Mouse (Mus musculus) heart, postnatal 10 days (tissue): ENCODE measurements around the gene Atf7ip. TPM values are rescaled to one million over a fixed set of nuclear protein-coding genes. Genes with fewer than 3 reads are reported as not detected.

Experiments used
- DNase-seq, 2 experiments: peaks; one replicate each; pipeline ENCODE4 v3.0.0; 2021
- intact Hi-C: fragments of 180-260 bp; cut with DNase I; formaldehyde crosslinking; loops from one replicate; pipeline ENCODE4 v1.15.1; 2025
- total RNA-seq, 2 experiments: library from RNA; stranded (reverse); gene quantifications; 2 replicates each; pipeline ENCODE4 v1.2.3; 2021

The Atf7ip gene
- total RNA-seq, 2 experiments from 2014 or later, result 93.8 to 103 TPM

DNA sequence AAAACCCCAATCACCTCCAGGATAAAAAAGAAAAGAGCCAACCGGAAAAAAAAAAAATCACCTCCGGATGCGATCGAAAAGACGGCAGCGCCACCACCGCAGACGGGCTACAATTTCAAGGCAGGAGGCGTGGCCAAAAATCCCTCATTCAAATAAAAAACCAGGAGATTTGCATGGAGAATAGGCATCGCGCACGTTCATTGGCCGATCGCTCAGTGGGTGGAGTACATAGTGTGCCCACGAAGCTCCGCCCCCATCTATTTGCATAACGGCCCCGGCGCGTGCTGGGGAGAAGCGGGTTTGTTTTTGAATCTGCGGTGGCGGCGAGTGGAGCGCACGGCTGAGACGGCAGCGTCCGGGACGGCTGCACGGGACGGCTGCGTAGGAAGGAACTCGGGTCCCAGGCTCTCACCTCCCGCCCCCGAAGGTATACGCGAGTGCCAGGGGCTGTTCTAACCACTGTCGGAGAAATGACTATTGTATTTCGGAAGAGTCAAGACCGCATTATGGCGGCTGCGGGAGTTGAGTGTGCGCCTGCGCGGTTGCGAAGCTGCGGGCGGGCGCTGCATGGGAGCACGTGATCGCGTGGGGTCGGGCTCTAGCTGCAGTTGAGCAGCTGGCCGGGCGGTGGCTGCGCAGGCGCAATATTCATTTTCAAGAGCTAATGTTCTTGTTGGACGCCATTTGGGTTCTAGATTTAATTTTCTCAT lies 12.7 kb downstream of the Atf7ip start:
- intact Hi-C loops, result loop anchor here (1.0 to 2.0 kb wide), 2 partner anchors 34 to 52 kb away; no protein-coding TSS in a partner anchor

GRCm38 (mm10) chr6:136519254-136519653 lies 13.3 kb downstream of the Atf7ip start:
- no peak for DNase-seq
- intact Hi-C loops, result loop anchor here (2.0 kb wide), 1 partner anchor 34 kb away; no protein-coding TSS in a partner anchor

More for the DNA sequence above, 12.7 kb downstream of the Atf7ip start:
- peak; percentile 97 for DNase-seq

GRCm38 (mm10) chr6:136520361-136520760 lies 14.4 kb downstream of the Atf7ip start:
- intact Hi-C loops, result no loop called here
- no peak for DNase-seq

GRCm38 (mm10) chr6:136521681-136522080 lies 15.7 kb downstream of the Atf7ip start:
- intact Hi-C loops, result no loop called here

DNA sequence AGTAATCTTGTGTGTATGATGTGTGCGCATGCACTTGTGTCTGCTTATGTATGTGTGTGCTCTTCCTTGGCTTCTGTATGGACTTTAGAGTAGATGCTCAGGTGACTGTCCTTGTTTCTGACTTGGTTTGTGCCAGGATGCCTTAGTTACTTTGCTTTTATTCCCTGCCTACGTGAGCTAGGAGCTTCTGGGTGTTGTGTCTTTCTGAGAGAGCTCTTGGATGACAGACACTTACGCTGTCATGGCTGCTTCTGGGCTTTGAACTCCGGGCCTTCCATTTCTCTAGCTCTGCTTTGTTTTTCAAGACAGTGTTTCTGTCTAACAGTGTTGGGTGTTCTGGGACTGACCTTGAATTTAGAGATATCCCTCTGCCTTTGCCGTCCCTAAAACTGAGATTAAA lies 16.7 kb downstream of the Atf7ip start:
- DNase-seq, result no peak

More at GRCm38 (mm10) chr6:136521681-136522080, 15.7 kb downstream of the Atf7ip start:
- DNase-seq, result no peak

GRCm38 (mm10) chr6:136524751-136525150 lies 18.8 kb downstream of the Atf7ip start:
- DNase-seq, result no peak
- intact Hi-C loops, result no loop called here

More for the DNA sequence above, 16.7 kb downstream of the Atf7ip start:
- intact Hi-C loops, result no loop called here

- no peak for DNase-seq
- intact Hi-C loops, result no loop called here
These were observed 19.6 kb downstream of the Atf7ip start for GRCm38 (mm10) chr6:136525567-136525966.

DNA sequence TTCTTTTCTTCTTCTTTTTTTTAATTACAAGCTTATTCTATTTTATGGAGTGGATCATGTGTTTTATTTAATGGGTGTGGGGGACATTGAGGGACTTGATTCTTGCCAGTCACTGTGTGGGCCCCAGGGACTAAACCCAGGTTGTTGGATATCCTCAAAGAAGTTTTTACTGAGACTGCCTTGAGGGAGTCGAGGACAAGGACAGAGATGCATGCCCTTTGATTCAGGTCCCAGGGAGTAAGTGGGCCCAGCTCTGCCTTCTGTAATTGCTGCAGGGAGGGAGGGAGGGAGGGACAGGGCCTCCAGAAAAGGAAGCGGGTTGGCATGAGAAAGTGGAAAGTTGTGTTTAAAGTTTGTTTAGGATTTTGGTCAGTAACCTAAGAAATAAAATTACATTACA lies 23.2 kb downstream of the Atf7ip start:
- intact Hi-C loops, result no loop called here
- no peak for DNase-seq

GRCm38 (mm10) chr6:136531792-136532230 lies 25.8 kb downstream of the Atf7ip start:
- peak; percentile 55 to 65 for DNase-seq
- intact Hi-C loops, result loop anchor here (1.0 kb wide), 2 partner anchors 11 to 64 kb away; no protein-coding TSS in a partner anchor

DNA sequence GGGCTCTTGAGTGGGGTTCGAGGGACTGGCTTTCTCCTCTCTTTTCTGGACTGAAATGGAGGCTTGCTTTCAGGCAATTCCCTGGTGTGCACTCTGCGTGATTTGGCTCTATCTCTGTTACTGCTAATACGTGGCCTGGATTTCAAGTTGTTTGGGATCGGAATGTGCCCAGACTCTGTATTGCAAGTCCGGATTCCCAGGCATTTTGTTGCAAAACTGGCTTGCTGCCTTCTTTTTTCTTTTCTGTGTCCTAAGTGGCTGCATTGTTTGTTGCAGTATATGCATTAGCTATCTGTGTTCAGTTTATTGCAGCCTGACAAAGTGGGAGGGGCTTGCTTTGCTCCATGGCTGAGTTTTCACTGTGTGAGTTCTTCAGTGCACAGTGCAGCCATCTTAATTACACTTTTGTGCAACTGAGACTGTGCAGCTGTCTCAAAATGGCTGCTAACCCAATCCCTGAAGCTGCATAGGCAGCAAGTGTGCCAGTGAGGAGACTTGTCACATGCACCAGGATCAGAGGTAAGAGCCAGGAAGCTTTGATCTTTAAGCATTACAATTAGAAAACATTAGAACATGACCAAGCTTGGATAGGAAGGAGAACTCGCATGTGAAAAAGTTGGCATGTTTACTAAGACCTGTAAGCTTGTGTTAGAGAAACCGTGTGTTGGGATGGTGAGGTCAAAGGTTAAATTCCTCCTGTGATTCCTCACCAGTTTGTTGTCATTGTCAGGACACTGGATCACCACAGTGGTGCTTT lies 26.7 kb downstream of the Atf7ip start:
- intact Hi-C loops, result loop anchor here (1.0 kb wide), 2 partner anchors 11 to 64 kb away; no protein-coding TSS in a partner anchor

DNA sequence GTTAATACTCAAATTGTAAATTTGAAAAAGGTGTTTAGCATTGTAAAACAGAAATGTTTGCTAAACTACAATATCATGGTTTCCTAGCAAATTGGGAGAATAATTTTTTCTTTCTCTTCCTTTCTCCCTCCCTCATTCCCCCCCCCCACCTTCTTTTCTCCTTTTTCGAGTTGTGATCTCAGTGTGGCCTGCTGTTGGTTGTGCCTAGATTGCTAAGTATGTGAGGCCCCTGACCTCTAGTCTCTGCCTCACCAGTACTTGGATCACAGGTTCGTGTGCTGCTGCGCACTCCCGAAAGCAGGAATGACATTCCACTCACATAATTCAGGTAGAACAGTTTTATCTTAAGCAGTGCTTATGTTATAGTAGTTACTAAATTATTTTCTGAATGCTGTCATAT lies 27.8 kb downstream of the Atf7ip start:
- intact Hi-C loops, result no loop called here
- DNase-seq, result no peak

More for the DNA sequence above, 26.7 kb downstream of the Atf7ip start:
- DNase-seq, result peak; percentile 93 to 94

DNA sequence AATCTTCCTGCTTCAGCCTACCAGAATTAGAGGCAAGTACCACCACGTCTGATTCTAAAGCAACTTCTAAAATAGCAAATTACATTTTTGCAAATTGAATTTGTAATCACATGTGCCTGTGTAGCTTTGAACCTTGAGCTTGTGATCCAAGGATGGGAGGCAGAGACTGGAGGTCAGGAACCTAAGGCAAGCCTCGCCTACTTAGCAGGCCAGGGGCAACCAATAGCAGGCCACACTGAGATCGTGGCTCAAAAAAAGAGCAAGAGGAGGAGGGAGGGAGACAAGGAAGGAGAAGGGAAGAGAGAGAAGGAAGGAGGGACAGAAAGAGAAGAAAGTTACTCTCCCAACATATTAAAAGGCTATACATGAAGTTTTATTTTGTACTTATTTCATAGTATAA lies 28.5 kb downstream of the Atf7ip start:
- DNase-seq, result no peak
- intact Hi-C loops, result no loop called here

DNA sequence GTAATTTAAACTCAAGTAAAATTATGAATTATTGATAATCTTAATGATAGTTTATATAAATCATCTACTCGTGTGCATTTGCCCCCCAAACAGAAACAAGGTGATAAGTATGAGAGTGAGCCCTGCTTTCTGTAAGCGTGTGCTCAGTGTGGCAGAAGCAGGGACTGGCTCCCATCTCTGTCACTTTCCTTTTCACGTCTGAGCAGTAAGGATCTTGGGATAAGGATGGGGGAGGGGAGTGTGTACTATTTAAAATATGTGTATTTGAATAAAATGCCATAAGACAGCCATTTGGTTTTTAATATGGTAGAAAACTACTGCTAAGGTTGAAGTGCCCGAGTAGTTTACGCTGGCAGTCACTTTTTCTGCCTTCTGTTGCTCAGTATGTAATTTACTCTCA lies 29.2 kb downstream of the Atf7ip start:
- intact Hi-C loops, result no loop called here
- no peak for DNase-seq

DNA sequence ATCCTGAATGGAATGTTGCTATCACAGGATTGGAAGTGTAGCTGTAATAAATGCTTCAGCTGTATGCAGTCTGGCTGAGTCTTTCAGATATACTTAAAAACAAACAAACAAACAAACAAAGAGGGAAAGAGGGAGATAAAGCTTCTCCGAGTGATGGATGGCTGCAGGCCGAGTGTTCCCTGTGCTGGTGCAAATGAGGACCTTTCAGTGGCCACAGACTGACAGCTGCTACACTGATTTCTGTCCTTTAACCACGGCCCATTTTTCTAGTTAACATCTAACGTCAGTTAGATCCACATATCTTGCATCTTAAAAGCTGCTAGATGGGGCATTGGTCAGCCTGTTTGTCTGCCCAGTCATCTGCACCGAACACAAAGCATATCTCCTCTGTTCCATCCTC lies 30.2 kb downstream of the Atf7ip start:
- intact Hi-C loops, result no loop called here

GRCm38 (mm10) chr6:136541350-136541749 lies 35.4 kb downstream of the Atf7ip start:
- intact Hi-C loops, result no loop called here
- DNase-seq, result no peak

More for the DNA sequence above, 30.2 kb downstream of the Atf7ip start:
- DNase-seq, result no peak

DNA sequence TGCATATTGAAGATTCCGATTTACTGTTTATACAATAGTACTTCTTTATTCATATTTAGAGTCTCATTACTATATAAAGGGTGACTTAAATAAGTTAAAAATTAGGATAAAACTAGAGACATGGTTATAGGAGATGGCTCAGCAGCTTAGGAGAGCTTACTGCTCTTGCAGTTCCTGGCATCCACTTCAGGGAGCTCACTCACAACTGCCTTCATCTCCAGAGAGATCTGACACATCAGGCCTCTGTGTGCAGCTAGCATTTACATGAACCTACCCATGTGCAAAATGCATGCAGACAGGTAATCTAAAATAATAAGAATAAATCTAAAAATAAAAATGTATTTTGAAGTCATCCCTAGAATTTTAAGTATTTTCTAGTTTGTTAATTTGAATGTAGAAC lies 36.1 kb downstream of the Atf7ip start:
- intact Hi-C loops, result no loop called here
- no peak for DNase-seq

GRCm38 (mm10) chr6:136543164-136543563 lies 37.2 kb downstream of the Atf7ip start:
- intact Hi-C loops, result loop anchor here (1.0 kb wide), 1 partner anchor 11 kb away; no protein-coding TSS in a partner anchor
- peak; percentile 82 to 87 for DNase-seq

DNA sequence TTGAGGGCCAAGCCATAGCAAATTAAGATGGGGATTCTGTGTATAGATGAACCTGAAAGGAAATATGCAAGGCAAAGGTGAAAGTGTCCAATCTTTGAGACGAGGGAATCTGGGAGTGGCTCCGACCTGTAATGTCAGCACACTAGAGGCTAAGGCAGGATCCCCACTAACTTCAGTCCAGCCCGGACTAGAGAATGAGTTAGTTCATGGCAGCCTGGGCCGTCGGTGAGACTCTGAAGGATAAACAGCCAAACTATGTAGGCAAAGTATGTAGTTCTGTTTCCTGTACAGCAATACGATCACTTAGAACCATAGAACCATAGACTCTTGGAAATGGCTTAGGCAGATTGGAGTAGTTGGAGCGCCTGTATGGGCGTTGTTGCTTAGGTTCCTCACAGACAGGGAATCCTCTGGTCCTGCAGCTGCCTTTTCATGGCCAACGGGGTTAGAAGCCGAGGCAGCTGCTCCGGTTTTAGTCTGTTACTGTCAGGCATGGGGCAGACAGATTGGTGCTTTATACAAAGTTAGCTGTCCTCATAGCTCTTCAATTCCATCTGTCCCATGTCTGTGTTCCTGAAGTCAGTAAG lies 39.4 kb downstream of the Atf7ip start:
- intact Hi-C loops, result loop anchor here (5.0 kb wide), 1 partner anchor 1623 kb away; the partner anchor contains the start of gene Cdkn1b
- DNase-seq, result no peak

- DNase-seq, result no peak
- intact Hi-C loops, result loop anchor here (5.0 kb wide), 1 partner anchor 1624 kb away; the partner anchor contains the start of gene Cdkn1b
These were observed 40.3 kb downstream of the Atf7ip start for GRCm38 (mm10) chr6:136546286-136546685.

DNA sequence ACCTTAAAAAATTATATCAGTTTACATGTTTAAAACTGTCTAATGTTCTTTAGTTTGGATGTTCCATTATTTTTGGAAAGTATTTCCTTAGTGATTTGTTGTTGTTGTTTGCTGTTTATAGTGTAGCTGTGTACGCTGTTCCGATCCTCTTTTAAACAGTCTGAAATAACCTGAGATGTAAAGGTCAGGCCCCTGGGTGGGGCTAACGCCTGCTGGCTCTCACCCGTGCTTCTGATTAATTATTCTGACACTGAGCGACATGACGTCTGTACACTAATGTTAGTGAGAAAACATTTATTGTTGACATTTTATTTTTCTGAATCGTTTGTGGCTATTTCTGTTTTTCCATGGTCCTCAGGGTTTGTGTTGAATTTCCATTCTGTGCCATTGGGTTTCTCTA lies 41.0 kb downstream of the Atf7ip start:
- intact Hi-C loops, result loop anchor here (5.0 kb wide), 1 partner anchor 1625 kb away; the partner anchor contains the start of gene Cdkn1b
- DNase-seq, result no peak
